Mouse (Mus musculus) stomach, embryonic 16.5 days (tissue): Measurements from ENCODE around the gene Xkr8. TPM values are rescaled to one million over a fixed set of nuclear protein-coding genes. Genes with fewer than 3 reads are reported as not detected.
A peak's percentile ranks its signal among the peaks of the same experiment; 100 is the strongest.

Experiments
- ATAC-seq: fragments of 200-750 bp; cut with Nextera tagmentation; 2 replicates; pipeline ENCODE4 v1.8.0; 2017; ENCODE audit warnings: moderate number of reproducible peaks, moderate TSS enrichment; ENCODE audit not compliant: insufficient read depth, low FRiP score
- H3K27ac ChIP-seq: fragments of 300-500 bp; sonication (generic); 2 replicates; pipeline ENCODE4 v1.5.1; 2014; ENCODE audit warnings: low read length
- H3K27me3 ChIP-seq: fragments of 300-500 bp; sonication (generic); 2 replicates; pipeline ENCODE4 v1.6.1; 2014; ENCODE audit warnings: low read length, control low read depth, mixed read lengths; ENCODE audit not compliant: control insufficient read depth, insufficient read depth
- H3K36me3 ChIP-seq: fragments of 300-500 bp; sonication (generic); 2 replicates; pipeline ENCODE4 v1.6.1; 2014; ENCODE audit warnings: low read length; ENCODE audit not compliant: control insufficient read depth, insufficient read depth
- H3K4me1 ChIP-seq: fragments of 300-500 bp; sonication (generic); 2 replicates; pipeline ENCODE4 v1.6.1; 2014; ENCODE audit warnings: low read length, control low read depth, mixed read lengths; ENCODE audit not compliant: control insufficient read depth, insufficient read depth
- H3K4me2 ChIP-seq: fragments of 300-500 bp; sonication (generic); 2 replicates; pipeline ENCODE4 v1.6.1; 2014; ENCODE audit warnings: low read depth, low read length, mixed read lengths
- H3K4me3 ChIP-seq: fragments of 300-500 bp; sonication (generic); replicated peaks from 2 replicates; pipeline ENCODE4 v1.5.1; 2014; ENCODE audit warnings: mild to moderate bottlenecking, low read length
- H3K9ac ChIP-seq: fragments of 300-500 bp; sonication (generic); 2 replicates; pipeline ENCODE4 v1.6.1; 2014; ENCODE audit warnings: low read length
- H3K9me3 ChIP-seq: fragments of 300-500 bp; sonication (generic); replicated peaks from 2 replicates; pipeline ENCODE4 v1.6.1; 2016; ENCODE audit warnings: low read length, control low read depth; ENCODE audit not compliant: control insufficient read depth
- WGBS: fragments of 180-500 bp; shearing (Covaris S2); extraction: QIAGEN DNeasy Blood & Tissue Kit; methylation state at CpG from one replicate; pipeline ENCODE4 v1.1.7; 2014; 5-methylcytosine and 5-hydroxymethylcytosine counted together
- polyA plus RNA-seq: library from polyadenylated mRNA; unstranded; fragments of >200 nt; fragmentation: Nextera tagmentation; extraction: Ambion mirVana; gene quantifications from 2 replicates; pipeline ENCODE4 v1.2.1, GENCODE M21; 2015

The Xkr8 gene
- polyA plus RNA-seq, 1 experiment from 2014 or later, result 6.0 TPM

DNA sequence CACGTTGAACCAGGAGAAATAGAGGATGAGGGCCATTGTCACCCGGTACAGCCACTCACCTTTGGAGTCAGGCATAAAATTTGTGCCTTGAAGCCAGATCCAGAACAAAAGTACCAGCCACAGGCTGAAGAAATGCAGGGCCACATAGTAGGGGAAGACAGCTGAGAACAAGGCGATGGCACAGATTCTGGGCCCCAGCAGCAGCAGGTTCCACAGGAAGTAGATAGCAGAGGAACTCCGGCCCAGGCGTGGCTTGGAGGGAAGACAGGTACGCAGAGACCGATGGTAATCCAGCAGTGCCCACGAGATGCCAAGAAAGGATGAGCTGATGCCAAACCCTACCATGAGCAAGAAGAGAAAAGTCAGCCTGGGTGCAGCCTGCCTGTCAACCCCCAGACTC lies 4.1 kb downstream of the Xkr8 start:
- Histone ChIP-seq H3K4me2 (no peak overlapping the region), H3K4me1 (0 out of 2 replicates have a peak, but pooled peaks cover 6% of the 10 kb centered on the region), H3K36me3 (no peaks in the 10 kb centered on the region), H3K9ac (no peak overlapping the region), H3K4me3 (no peak overlapping the region), H3K27ac (no peak overlapping the region), H3K27me3 (no peaks in the 10 kb centered on the region), H3K9me3 (no peaks in the 10 kb centered on the region)
- ATAC-seq, result no peak
- WGBS, result 83% methylated on average over 8 of the region's 8 CpGs

GRCm38 (mm10) chr4:132718251-132718650 lies 14.1 kb downstream of the Xkr8 start:
- no peak for ATAC-seq
- Histone ChIP-seq H3K27me3 (no peaks in the 10 kb centered on the region), H3K9ac (no peak overlapping the region), H3K9me3 (no peaks in the 10 kb centered on the region), H3K36me3 (peaks cover 11% of the 10 kb centered on the region), H3K27ac (no peak overlapping the region), H3K4me3 (no peak overlapping the region), H3K4me1 (no peaks in the 10 kb centered on the region), H3K4me2 (no peak overlapping the region)
- 96% methylated on average over 1 of the region's 1 CpGs for WGBS

GRCm38 (mm10) chr4:132713181-132713580 lies 19.2 kb downstream of the Xkr8 start:
- Histone ChIP-seq H3K27me3 (no peaks in the 10 kb centered on the region), H3K27ac (no peak overlapping the region), H3K4me2 (no peak overlapping the region), H3K9me3 (no peaks in the 10 kb centered on the region), H3K4me1 (no peaks in the 10 kb centered on the region), H3K4me3 (no peak overlapping the region), H3K9ac (no peak overlapping the region), H3K36me3 (peaks cover 20% of the 10 kb centered on the region)
- ATAC-seq, result no peak
- 97% methylated on average over 7 of the region's 7 CpGs for WGBS

- Histone ChIP-seq H3K27ac (no peak overlapping the region), H3K36me3 (peaks cover 25% of the 10 kb centered on the region), H3K27me3 (no peaks in the 10 kb centered on the region), H3K4me3 (no peak overlapping the region), H3K9ac (no peak overlapping the region), H3K4me2 (no peak overlapping the region), H3K9me3 (no peaks in the 10 kb centered on the region), H3K4me1 (no peaks in the 10 kb centered on the region)
- WGBS, result 93% methylated on average over 8 of the region's 8 CpGs
- no peak for ATAC-seq
These were observed 25.5 kb downstream of the Xkr8 start for GRCm38 (mm10) chr4:132706885-132707284.

- Histone ChIP-seq H3K36me3 (peaks cover 6% of the 10 kb centered on the region), H3K4me1 (no peaks in the 10 kb centered on the region), H3K9ac (no peak overlapping the region), H3K4me3 (no peak overlapping the region), H3K27me3 (no peaks in the 10 kb centered on the region), H3K9me3 (no peaks in the 10 kb centered on the region), H3K27ac (no peak overlapping the region), H3K4me2 (no peak overlapping the region)
- 97% methylated on average over 5 of the region's 5 CpGs for WGBS
- ATAC-seq, result no peak
These were observed 30.3 kb downstream of the Xkr8 start for GRCm38 (mm10) chr4:132702076-132702475.

DNA sequence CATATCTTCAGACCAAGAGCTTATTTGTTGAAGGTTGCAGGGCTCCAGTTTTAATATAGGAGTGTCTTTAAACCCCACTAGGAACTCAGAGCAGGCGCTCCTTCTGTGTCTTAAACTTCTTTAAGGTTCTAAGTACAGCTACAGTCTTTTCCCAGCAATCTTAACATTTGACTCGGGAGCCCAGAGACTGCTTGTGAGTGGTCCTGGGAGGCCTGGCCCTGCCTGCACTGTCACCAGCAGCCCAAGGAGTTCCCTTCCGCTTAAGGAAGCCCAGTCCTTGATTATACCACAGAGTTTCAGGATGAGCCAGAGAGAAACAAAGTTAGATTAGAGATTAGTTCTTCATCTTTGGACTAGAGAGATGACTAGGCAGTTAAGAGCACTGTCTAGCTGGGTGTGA lies 39.0 kb downstream of the Xkr8 start:
- Histone ChIP-seq H3K9me3 (no peaks in the 10 kb centered on the region), H3K9ac (no peak overlapping the region), H3K4me1 (no peaks in the 10 kb centered on the region), H3K4me3 (no peak overlapping the region), H3K36me3 (peaks cover 21% of the 10 kb centered on the region), H3K27ac (no peak overlapping the region), H3K4me2 (no peak overlapping the region), H3K27me3 (no peaks in the 10 kb centered on the region)
- 93% methylated on average over 3 of the region's 3 CpGs for WGBS
- ATAC-seq, result no peak

DNA sequence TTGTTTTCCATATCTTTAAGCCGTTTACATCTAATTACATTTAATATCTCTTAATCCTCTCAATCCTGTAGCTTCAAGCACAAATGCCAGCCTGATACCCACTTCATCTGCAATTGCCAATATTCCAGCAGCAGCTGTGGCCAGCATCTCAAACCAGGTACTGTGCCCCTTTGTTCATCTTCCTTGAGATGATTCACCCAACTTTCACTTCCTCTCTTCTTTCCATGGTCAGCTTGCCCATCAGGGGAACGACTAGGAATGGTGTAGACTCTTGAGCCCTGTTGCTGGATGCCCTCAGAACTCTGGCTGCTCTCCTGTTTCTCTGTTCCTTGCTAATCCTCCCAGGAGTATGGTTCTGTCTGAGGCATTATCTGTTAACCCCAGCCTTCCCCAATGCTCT lies 42.7 kb downstream of the Xkr8 start:
- Histone ChIP-seq H3K27ac (no peak overlapping the region), H3K27me3 (no peaks in the 10 kb centered on the region), H3K4me3 (no peak overlapping the region), H3K36me3 (peaks cover 14% of the 10 kb centered on the region), H3K4me2 (no peak overlapping the region), H3K9ac (no peak overlapping the region), H3K9me3 (no peaks in the 10 kb centered on the region), H3K4me1 (no peaks in the 10 kb centered on the region)
- no peak for ATAC-seq
- 77% methylated on average over 2 of the region's 2 CpGs for WGBS

DNA sequence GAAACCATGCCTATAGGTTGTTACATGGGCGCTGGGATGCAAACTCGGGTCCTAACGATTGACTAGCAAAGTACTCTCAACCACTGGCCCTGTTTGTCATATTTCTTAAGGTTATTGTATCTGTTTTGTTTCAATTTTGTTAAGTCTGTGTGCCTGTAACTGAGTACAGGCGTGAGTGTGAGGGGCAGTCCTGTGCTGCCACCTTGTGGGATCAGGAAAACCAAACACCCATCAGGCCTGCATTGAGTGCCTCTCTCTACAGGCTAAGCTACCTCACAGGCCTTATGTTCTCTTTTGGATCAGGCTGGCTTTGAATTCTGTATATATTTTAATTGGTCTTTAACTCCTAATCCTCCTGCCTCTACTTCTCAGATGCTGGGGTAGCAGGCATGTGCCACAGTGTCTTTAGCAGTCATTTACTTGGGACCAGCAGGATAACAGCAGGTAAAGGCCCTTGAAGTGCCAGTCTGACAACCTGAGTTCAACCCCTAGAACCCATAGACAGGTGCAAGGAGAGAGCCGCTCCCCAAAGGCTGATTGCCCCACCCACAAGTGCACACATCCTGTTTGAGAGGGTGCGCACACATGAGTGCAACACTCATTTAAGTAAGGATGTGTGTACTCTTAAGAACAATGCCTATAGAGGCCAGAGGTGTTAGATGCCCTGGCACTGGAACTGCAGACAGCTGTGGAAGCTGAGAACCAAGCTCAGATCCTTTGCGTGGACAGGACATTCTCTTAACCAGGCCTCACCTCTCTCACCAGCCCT lies 55.4 kb downstream of the Xkr8 start:
- 75% methylated on average over 7 of the region's 7 CpGs for WGBS
- Histone ChIP-seq H3K9ac (no peak overlapping the region), H3K36me3 (peaks cover 17% of the 10 kb centered on the region; the same call in 1 of the 2 replicates), H3K4me2 (no peak overlapping the region), H3K27ac (peak overlapping the region; percentile 54), H3K4me1 (no peaks in the 10 kb centered on the region), H3K27me3 (no peaks in the 10 kb centered on the region), H3K4me3 (no peak overlapping the region), H3K9me3 (no peaks in the 10 kb centered on the region)
- peak; percentile 85; the same call in 1 of the 2 replicates for ATAC-seq
